Mouse (Mus musculus) lung, embryonic 14.5 days (tissue): ENCODE results near the gene Khdrbs2. TPM values are rescaled to one million over a fixed set of nuclear protein-coding genes. Genes with fewer than 3 reads are reported as not detected.

ENCODE experiments used
- ATAC-seq: fragments of 200-750 bp; cut with Nextera tagmentation; 2 replicates; pipeline ENCODE4 v1.8.0; 2017; ENCODE audit warnings: mild to moderate bottlenecking, moderate TSS enrichment, moderate library complexity; ENCODE audit not compliant: insufficient read depth
- DNase-seq: peaks from one replicate; pipeline ENCODE4 v3.0.0-alpha.2; 2015
- H3K27ac ChIP-seq: fragments of 300-500 bp; sonication (generic); 2 replicates; pipeline ENCODE4 v1.5.1; 2014; ENCODE audit warnings: low read depth, mild to moderate bottlenecking, moderate library complexity
- H3K27me3 ChIP-seq: fragments of 300-500 bp; sonication (generic); 2 replicates; pipeline ENCODE4 v1.6.1; 2014; ENCODE audit warnings: low read length, control low read depth; ENCODE audit not compliant: insufficient read depth
- H3K36me3 ChIP-seq: fragments of 300-500 bp; sonication (generic); 2 replicates; pipeline ENCODE4 v1.6.1; 2014; ENCODE audit warnings: control low read depth; ENCODE audit not compliant: insufficient read depth
- H3K4me1 ChIP-seq: fragments of 300-500 bp; sonication (generic); 2 replicates; pipeline ENCODE4 v1.6.1; 2014; ENCODE audit warnings: antibody characterized with exemption, control low read depth; ENCODE audit not compliant: insufficient read depth
- H3K4me2 ChIP-seq: fragments of 300-500 bp; sonication (generic); 2 replicates; pipeline ENCODE4 v1.6.1; 2014; ENCODE audit warnings: mild to moderate bottlenecking
- H3K4me3 ChIP-seq: fragments of 300-500 bp; sonication (generic); 2 replicates; pipeline ENCODE4 v1.5.1; 2014; ENCODE audit warnings: low read depth, low read length
- H3K9ac ChIP-seq: fragments of 300-500 bp; sonication (generic); 2 replicates; pipeline ENCODE4 v1.6.1; 2014
- H3K9me3 ChIP-seq: fragments of 300-500 bp; sonication (generic); 2 replicates; pipeline ENCODE4 v1.6.1; 2016; ENCODE audit warnings: low read depth, low read length, control low read depth
- CTCF ChIP-seq: IDR thresholded peaks from 2 replicates; pipeline ENCODE4 v1.5.1; 2016; ENCODE audit warnings: antibody characterized with exemption, low read depth
- WGBS: fragments of 180-500 bp; shearing (Covaris S2); extraction: QIAGEN DNeasy Blood & Tissue Kit; methylation state at CpG from one replicate; pipeline ENCODE4 v1.1.7; 2014; 5-methylcytosine and 5-hydroxymethylcytosine counted together
- polyA plus RNA-seq: library from polyadenylated mRNA; unstranded; fragments of >200 nt; fragmentation: Nextera tagmentation; extraction: Ambion mirVana; gene quantifications from 2 replicates; pipeline ENCODE4 v1.2.1, GENCODE M21; 2014

The Khdrbs2 gene
- polyA plus RNA-seq, 1 experiment from 2014 or later: 1.0 TPM

GRCm38 (mm10) chr1:32693806-32694205 lies 521.3 kb downstream of the Khdrbs2 start:
- Histone ChIP-seq H3K27ac (no peak overlapping the region), H3K36me3 (no peaks in the 10 kb centered on the region), H3K4me3 (no peak overlapping the region), H3K9ac (no peak overlapping the region), H3K4me2 (no peak overlapping the region), H3K27me3 (no peaks in the 10 kb centered on the region), H3K4me1 (no peaks in the 10 kb centered on the region), H3K9me3 (no peaks in the 10 kb centered on the region)
- DNase-seq (no peak), ATAC-seq (no peak)
- 74% methylated on average over 9 of the region's 9 CpGs for WGBS
- TF ChIP-seq CTCF: no peak

- WGBS: 93% methylated on average over 4 of the region's 4 CpGs
- H3K9ac ChIP-seq: no peak overlapping the region
- H3K4me3 ChIP-seq: no peak overlapping the region
- H3K9me3 ChIP-seq: no peaks in the 10 kb centered on the region
- H3K36me3 ChIP-seq: no peaks in the 10 kb centered on the region
- TF ChIP-seq CTCF: no peak
- no peak overlapping the region for H3K27ac ChIP-seq
- DNase-seq (no peak), ATAC-seq (no peak)
- no peaks in the 10 kb centered on the region for H3K27me3 ChIP-seq
- H3K4me2 ChIP-seq: no peak overlapping the region
- H3K4me1 ChIP-seq: no peaks in the 10 kb centered on the region
Measured at GRCm38 (mm10) chr1:32700132-32700531, 527.6 kb downstream of the Khdrbs2 start.

GRCm38 (mm10) chr1:32701267-32701666 lies 528.8 kb downstream of the Khdrbs2 start:
- Histone ChIP-seq H3K9me3 (no peaks in the 10 kb centered on the region), H3K9ac (no peak overlapping the region), H3K4me1 (no peaks in the 10 kb centered on the region), H3K4me2 (no peak overlapping the region), H3K27me3 (no peaks in the 10 kb centered on the region), H3K36me3 (no peaks in the 10 kb centered on the region), H3K27ac (no peak overlapping the region), H3K4me3 (no peak overlapping the region)
- WGBS: 87% methylated on average over 3 of the region's 3 CpGs
- no peak for ATAC-seq
- no peak for TF ChIP-seq CTCF
- no peak for DNase-seq
